Mouse (Mus musculus) brain, embryonic 14.5 days (tissue): ENCODE data around the gene Tmbim1.

ENCODE experiments used
- CTCF ChIP-seq: fragments of 200-500 bp; IDR thresholded peaks from 2 replicates; pipeline ENCODE4 v1.5.1; 2012; ENCODE audit warnings: inconsistent platforms, mild to moderate bottlenecking, moderate library complexity, borderline replicate concordance; ENCODE audit not compliant: insufficient read depth, insufficient read length; ENCODE audit errors: extremely low read depth
- POLR2A ChIP-seq: fragments of 200-500 bp; IDR thresholded peaks from 2 replicates; pipeline ENCODE4 v1.6.1; 2012; ENCODE audit warnings: mild to moderate bottlenecking, inconsistent platforms, borderline replicate concordance; ENCODE audit not compliant: poor library complexity, insufficient read depth, insufficient read length, severe bottlenecking; ENCODE audit errors: extremely low read depth

DNA sequence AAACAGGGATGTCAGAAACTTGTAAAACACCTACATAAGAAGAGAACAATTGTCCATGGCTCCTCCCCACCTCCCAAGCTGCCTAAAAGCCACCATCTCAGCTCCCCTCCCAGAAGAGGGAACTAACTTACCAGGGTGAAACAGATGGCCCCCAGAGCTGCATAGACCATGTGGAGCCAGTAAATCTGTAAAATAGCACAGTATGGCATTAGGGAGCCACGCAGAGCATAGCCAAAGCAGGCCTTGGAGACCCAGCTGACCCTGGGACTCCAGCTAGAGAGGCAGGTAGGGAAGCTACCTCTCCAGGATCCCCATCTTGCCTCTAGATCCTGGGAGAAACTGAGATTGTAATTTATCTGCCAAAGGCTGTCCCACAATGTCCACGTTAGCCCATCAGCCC is 15.7 kb downstream of the Tmbim1 start:
- no peak for TF ChIP-seq CTCF
- TF ChIP-seq POLR2A = no peak
